Mouse (Mus musculus) frontal cortex, postnatal 36 days (tissue): ENCODE measurements around the gene Rcan3.

ENCODE experiments used
- DNase-seq, 2 experiments: peaks; one replicate each; pipeline ENCODE4 v3.0.0; 2022; ENCODE audit warnings: low spot score in 2 of 2

Gene Rcan3

GRCm38 (mm10) chr4:135433443-135434394, at the start of gene Rcan3:
Rcan3 (minus strand) TSS chr4:135433853.
- DNase-seq, result peak; percentile 26 to 31

- no peak for DNase-seq
Observed at GRCm38 (mm10) chr4:135480370-135480769, 46.7 kb upstream of the Rcan3 start.

GRCm38 (mm10) chr4:135477851-135478250, 44.2 kb upstream of the Rcan3 start:
- DNase-seq, result no peak

DNA sequence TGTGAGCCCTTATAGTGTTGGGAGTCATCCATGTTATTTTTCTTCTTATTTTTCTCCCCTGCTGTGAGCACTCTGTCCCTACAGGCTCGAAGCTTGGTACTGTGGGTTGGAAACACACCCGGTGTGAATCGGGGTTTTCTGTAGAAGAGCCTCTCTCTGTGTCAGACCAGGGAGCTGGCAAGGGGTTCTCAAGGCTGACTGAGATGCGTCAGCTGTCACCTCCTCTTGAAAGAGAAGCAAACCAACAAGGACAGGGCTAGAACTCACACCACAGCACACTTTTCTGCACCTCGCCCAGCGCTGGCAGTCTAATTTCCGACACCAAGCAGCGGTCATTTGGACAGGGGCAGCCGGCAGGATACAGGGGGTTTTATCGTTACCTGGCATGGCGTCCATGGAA, 29.8 kb upstream of the Rcan3 start:
- DNase-seq, result no peak

DNA sequence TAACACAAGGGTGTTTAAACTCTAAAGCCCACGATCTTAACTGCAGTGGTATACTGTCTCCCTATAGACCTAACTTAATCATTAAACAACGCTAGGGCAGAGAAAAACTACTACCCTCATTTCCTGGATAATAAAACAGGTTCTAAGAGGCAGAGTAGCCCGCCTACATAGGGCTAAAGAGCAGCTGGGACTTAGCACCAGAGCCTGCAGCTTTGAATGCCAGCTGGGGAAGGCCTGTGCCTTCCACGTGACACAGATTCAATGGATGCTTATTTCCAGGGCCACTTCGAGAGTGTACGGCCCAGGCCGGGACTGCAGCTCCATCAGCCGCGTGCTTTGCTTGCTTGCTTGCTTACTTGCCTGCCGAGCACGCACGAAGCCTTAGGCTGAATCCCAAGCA, 19.9 kb upstream of the Rcan3 start:
- DNase-seq, result no peak

DNA sequence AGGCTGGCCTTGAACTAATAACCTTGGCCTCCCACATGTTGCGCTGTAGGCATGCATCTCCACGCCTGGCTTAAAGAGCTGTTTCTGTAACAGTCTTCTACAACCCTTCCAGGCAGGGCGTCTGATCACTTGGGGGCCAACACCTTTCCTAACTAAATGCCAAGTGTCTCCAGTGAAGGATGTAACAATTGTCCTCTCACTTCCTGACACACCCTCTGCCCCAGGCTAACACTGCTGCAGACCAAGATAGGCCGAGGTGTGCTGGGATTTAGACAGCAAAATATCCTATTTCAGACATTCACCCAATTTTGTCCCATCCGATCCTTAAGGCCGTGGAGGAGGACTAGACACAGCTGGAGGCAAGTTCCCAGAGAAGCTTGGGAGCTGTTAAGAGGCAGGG, 19.5 kb upstream of the Rcan3 start:
- no peak for DNase-seq

GRCm38 (mm10) chr4:135451360-135452015, 17.8 kb upstream of the Rcan3 start:
- no peak for DNase-seq

DNA sequence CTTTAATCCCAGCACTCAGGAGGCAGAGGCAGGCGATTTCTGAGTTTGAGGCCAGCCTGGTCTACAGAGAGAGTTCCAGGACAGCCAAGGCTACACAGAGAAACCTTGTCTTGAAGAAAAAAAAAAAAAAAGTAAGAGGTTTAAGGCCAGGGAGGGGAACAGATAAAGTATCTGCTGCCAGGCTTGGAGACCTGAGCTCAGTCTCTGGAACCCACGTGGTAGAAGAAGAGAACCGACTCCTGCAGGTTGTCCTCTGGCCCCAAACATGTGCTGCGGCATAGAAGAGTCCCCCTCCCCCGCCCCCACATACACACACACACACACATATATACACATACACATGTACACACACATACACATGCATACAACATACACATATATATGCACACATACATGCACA, 8.8 kb upstream of the Rcan3 start:
- DNase-seq, result no peak

GRCm38 (mm10) chr4:135439904-135440522, 6.4 kb upstream of the Rcan3 start:
- no peak for DNase-seq

GRCm38 (mm10) chr4:135439188-135439647, 5.6 kb upstream of the Rcan3 start:
- no peak for DNase-seq

DNA sequence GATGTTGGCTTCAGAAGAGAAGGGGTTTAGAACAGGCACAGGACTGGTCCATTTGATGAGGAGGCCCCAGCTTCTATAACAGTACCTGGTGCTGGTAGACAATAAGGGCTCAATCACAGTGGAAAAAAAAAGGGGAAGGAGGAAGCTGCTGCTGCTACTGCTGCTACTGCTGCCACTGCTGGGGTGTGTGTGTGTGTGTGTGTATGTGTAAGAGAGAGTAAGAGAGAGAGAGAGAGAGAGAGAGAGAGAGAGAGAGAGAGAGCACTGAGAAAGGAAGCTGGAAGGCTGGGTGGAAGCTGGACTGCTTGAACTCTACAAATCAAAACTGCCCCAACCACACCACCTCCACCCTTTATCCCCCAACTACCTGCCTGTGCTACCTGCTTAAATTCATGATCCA, 4.3 kb upstream of the Rcan3 start:
- no peak for DNase-seq

- DNase-seq, result no peak
Observed at GRCm38 (mm10) chr4:135436291-135436690, 2.6 kb upstream of the Rcan3 start.

DNA sequence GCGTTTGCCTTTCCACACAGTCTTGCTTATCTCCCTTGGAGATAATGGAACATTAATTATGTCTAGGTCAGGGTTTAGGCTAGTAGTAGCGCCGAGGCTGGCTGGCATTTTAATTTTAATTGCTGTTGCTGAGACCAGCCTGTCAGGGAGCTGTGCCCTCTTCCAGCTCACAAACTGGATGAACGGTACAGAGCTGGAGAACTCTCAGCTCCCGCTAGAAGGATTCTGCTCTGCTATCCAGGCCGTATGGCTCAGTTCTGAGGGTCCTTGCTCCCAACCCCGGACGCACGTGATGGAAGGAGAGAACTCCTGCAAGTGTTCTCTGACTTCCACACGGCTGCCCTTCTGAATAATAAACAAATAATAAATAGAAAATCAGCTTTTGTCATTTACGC, 739 bp upstream of the Rcan3 start:
- DNase-seq, result no peak

- no peak for DNase-seq
Observed at GRCm38 (mm10) chr4:135433086-135433442, 589 bp downstream of the Rcan3 start.

GRCm38 (mm10) chr4:135429990-135430760, 3.5 kb downstream of the Rcan3 start:
- no peak for DNase-seq

- no peak for DNase-seq
Observed at GRCm38 (mm10) chr4:135429383-135429782, 4.3 kb downstream of the Rcan3 start.

DNA sequence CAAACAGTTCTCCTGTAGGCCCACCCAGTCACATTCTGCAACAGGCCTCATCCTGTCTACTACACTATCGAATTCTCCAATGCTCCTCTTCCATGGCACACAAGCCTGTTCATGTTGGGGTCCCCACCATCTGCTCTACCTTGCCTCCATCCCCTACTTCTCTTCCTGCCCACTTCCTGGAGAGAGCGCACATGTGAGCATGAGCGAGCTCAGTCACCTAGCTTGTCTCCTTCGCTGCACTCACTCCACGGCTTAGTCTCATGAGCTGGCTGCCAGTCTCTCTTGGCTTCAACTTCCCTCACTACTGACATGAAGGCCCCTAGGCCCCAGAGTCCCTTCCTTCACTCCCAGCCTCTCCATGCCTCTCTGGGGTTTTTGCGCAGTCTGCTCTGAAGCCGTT, 7.1 kb downstream of the Rcan3 start:
- DNase-seq, result no peak

DNA sequence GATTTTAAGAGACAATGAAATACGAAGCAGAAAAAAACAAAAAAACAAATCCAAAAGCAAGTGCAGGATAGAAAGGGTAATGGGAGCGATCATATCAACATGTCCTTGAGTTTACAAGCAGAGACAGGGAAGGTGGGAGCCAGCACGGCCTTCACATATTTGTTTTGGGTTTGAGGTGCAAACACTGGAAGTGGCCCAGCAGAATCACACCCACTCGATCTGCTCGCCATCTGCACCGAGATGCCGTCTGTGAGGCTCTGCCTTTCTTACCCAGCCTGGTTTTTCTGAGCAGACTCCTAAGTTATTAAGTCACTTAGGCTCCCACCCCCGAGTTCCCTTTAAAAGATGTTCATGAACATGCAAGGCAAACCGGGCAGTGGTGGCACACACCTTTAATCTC, 8.0 kb downstream of the Rcan3 start:
- peak; percentile 61 to 88 for DNase-seq

- no peak for DNase-seq
Observed at GRCm38 (mm10) chr4:135420961-135421360, 12.7 kb downstream of the Rcan3 start.

GRCm38 (mm10) chr4:135420416-135420815, 13.2 kb downstream of the Rcan3 start:
- DNase-seq, result no peak

DNA sequence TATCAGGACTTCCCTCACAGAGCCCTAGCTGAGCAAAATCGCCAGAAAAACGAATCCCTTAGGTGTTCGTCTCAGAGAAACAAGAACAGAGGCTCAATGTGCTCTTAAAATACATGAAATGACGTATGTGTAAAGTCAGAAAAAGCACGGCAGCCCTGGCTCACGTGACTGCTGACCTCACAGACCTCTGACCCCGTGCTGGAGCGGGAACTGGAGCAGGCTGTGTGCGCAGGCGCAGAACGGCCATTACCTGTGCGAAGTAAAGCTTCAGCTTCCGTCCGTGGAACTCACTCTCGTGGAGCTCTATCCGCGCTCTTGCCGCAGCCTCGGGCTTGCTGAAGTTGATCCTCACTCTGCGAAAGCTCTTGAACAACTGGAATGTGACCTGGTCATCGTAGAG, 13.7 kb downstream of the Rcan3 start:
- no peak for DNase-seq

GRCm38 (mm10) chr4:135416367-135416766, 17.3 kb downstream of the Rcan3 start:
- no peak for DNase-seq
